Comparison of ENCODE assay signal across 13 mouse cellular contexts in genomic region chr2:118682544-118683260, GRCm38 (mm10). TPM values are rescaled to one million over a fixed set of nuclear protein-coding genes. Genes with fewer than 3 reads are reported as not detected.
A peak's percentile ranks its signal among the peaks of the same experiment; 100 is the strongest.
DNase-seq lines count a peak whose midpoint lies in the region; ATAC-seq and TF ChIP-seq lines count a peak whose summit lies in the region.
"Had no signal": no experiment of that assay in that cellular context is flagged by ENCODE, and none has a peak within 500 bp of the region (broad histone marks: within the 10 kb centered on the region; RNA-seq: fewer than 3 reads in every experiment).

No protein-coding gene starts in this region.

- TF ChIP-seq CTCF in lung, postnatal 0 days (IDR thresholded peaks at IDR 0.05) = no peak

- peaks cover 3% of the 10 kb centered on the region; the same call in 1 of the 2 replicates for H3K4me1 ChIP-seq in hindbrain, embryonic 14.5 days (replicated peaks; ENCODE audit: control insufficient read depth, insufficient read depth, low read length)
- H3K4me1 ChIP-seq in hindbrain, embryonic 13.5 days (replicated peaks) = peaks cover under 1% of the 10 kb centered on the region
- H3K4me1 ChIP-seq in lung, postnatal 0 days (ENCODE audit: insufficient read depth, low read depth, low read length) = peaks cover 3% of the 10 kb centered on the region; the same call in 1 of the 2 replicates
- peaks cover 19% of the 10 kb centered on the region for H3K4me1 ChIP-seq in megakaryocyte, embryonic 14.5 days

- no peak overlapping the region for H3K9ac ChIP-seq in hindbrain, embryonic 14.5 days
- H3K9ac ChIP-seq in hindbrain, embryonic 13.5 days = no peak overlapping the region
- H3K9ac ChIP-seq in lung, postnatal 0 days (replicated peaks; ENCODE audit: low read depth) = no peak overlapping the region
- H3K9ac ChIP-seq: intestine, embryonic 15.5 days had no signal

- H3K9me3 ChIP-seq in hindbrain, embryonic 14.5 days (ENCODE audit: control insufficient read depth, low read length) = no peaks in the 10 kb centered on the region
- H3K9me3 ChIP-seq in hindbrain, embryonic 13.5 days = no peaks in the 10 kb centered on the region
- H3K9me3 ChIP-seq in lung, postnatal 0 days (ENCODE audit: low read length) = no peaks in the 10 kb centered on the region
- no peaks in the 10 kb centered on the region for H3K9me3 ChIP-seq in megakaryocyte, embryonic 14.5 days
- H3K9me3 ChIP-seq: intestine, embryonic 15.5 days had no signal

- no peaks in the 10 kb centered on the region; the same call in 1 of the 2 replicates for H3K36me3 ChIP-seq in hindbrain, embryonic 14.5 days (replicated peaks; ENCODE audit: control insufficient read depth, insufficient read depth)
- peaks cover 12% of the 10 kb centered on the region; the same call in 1 of the 2 replicates for H3K36me3 ChIP-seq in hindbrain, embryonic 13.5 days
- H3K36me3 ChIP-seq in lung, postnatal 0 days (ENCODE audit: insufficient read depth, low read length) = no peaks in the 10 kb centered on the region
- H3K36me3 ChIP-seq in megakaryocyte, embryonic 14.5 days (replicated peaks; ENCODE audit: low read length) = peaks cover 55% of the 10 kb centered on the region
- H3K36me3 ChIP-seq: intestine, embryonic 15.5 days had no signal

- peaks cover 19% of the 10 kb centered on the region for H3K27me3 ChIP-seq in hindbrain, embryonic 14.5 days (ENCODE audit: control insufficient read depth, insufficient read depth, low read length)
- peaks cover 53% of the 10 kb centered on the region for H3K27me3 ChIP-seq in hindbrain, embryonic 13.5 days
- H3K27me3 ChIP-seq in lung, postnatal 0 days (replicated peaks; ENCODE audit: insufficient read depth, low read length) = peaks cover 2% of the 10 kb centered on the region; the same call in 1 of the 2 replicates
- H3K27me3 ChIP-seq in megakaryocyte, embryonic 14.5 days (replicated peaks) = peaks cover 30% of the 10 kb centered on the region

- 61% methylated on average over 8 of the region's 8 CpGs for WGBS in hindbrain, embryonic 14.5 days
- WGBS in hindbrain, embryonic 13.5 days = 61% methylated on average over 8 of the region's 8 CpGs
- 36% methylated on average over 8 of the region's 8 CpGs for WGBS in lung, postnatal 0 days

- TF ChIP-seq EP300 in lung, postnatal 0 days (IDR thresholded peaks at IDR 0.05) = no peak

- ATAC-seq in hindbrain, embryonic 14.5 days (ENCODE audit: low FRiP score) = peak; percentile 34; the same call in 1 of the 2 replicates
- no peak for ATAC-seq in hindbrain, embryonic 13.5 days (ENCODE audit: low FRiP score)
- 0 out of 2 replicates have a peak, but pooled peaks have one; percentile 11 for ATAC-seq in lung, postnatal 0 days
- ATAC-seq: intestine, embryonic 15.5 days had no signal

- H3K4me2 ChIP-seq in hindbrain, embryonic 14.5 days (replicated peaks) = no peak overlapping the region
- no peak overlapping the region for H3K4me2 ChIP-seq in hindbrain, embryonic 13.5 days
- no peak overlapping the region for H3K4me2 ChIP-seq in lung, postnatal 0 days (replicated peaks; ENCODE audit: low read depth, low read length)
- H3K4me2 ChIP-seq: intestine, embryonic 15.5 days had no signal

- H3K27ac ChIP-seq in hindbrain, embryonic 14.5 days = no peak overlapping the region
- no peak overlapping the region for H3K27ac ChIP-seq in hindbrain, embryonic 13.5 days
- H3K27ac ChIP-seq in lung, postnatal 0 days (ENCODE audit: low read length) = no peak overlapping the region
- H3K27ac ChIP-seq: intestine, embryonic 15.5 days had no signal

- no peak overlapping the region for H3K4me3 ChIP-seq in hindbrain, embryonic 14.5 days (replicated peaks; ENCODE audit: low read length)
- no peak overlapping the region for H3K4me3 ChIP-seq in hindbrain, embryonic 13.5 days
- no peak overlapping the region for H3K4me3 ChIP-seq in lung, postnatal 0 days (ENCODE audit: low read depth, low read length)
- peak overlapping the region; percentile 16 for H3K4me3 ChIP-seq in megakaryocyte, embryonic 14.5 days (replicated peaks)
- H3K4me3 ChIP-seq: intestine, embryonic 15.5 days; myocyte had no signal

- peak; percentile 39 to 49 for DNase-seq in cerebellum, postnatal 10 days
- no peak for DNase-seq in cerebellum, adult 11-12 months
- no peak for DNase-seq in hindbrain, embryonic 14.5 days (ENCODE audit: low spot score)
- DNase-seq in lung, postnatal 0 days (ENCODE audit: low spot score) = no peak
- DNase-seq in lung, postnatal 10 days = no peak
- no peak for DNase-seq in spleen, postnatal 36 days (ENCODE audit: low spot score in 2 of 2)
- DNase-seq: B cell, adult 2 months; cerebellum, adult 8-10 months; thymus, postnatal 14 days had no signal

RNA-seq across cellular contexts. Expression of gene Pak6, which starts 19.6 kb away (rescaled TPM):
- 39.9 and 41.7 TPM in 2 replicates for polyA plus RNA-seq in hindbrain, embryonic 14.5 days (2014; fragmentation: Nextera tagmentation; extraction: Ambion mirVana)
- polyA plus RNA-seq in hindbrain, embryonic 13.5 days (2015; fragmentation: Nextera tagmentation; extraction: Ambion mirVana) = 22.0 and 23.2 TPM in 2 replicates
- 1.1 and 2.0 TPM in 2 replicates for polyA plus RNA-seq in lung, postnatal 0 days (2015; fragmentation: Nextera tagmentation; extraction: Ambion mirVana)
- 7.2 and 8.5 TPM in 2 replicates for polyA plus RNA-seq in megakaryocyte, embryonic 14.5 days (2012; ENCODE audit: insufficient read depth, low replicate concordance)

RNA-seq across cellular contexts. Expression of gene Ankrd63, which starts 21.1 kb away (rescaled TPM):
- not detected in 2 replicates for polyA plus RNA-seq in hindbrain, embryonic 14.5 days (2014; fragmentation: Nextera tagmentation; extraction: Ambion mirVana)
- not detected in 2 replicates for polyA plus RNA-seq in hindbrain, embryonic 13.5 days (2015; fragmentation: Nextera tagmentation; extraction: Ambion mirVana)
- 0.02 and 0.05 TPM in 2 replicates for polyA plus RNA-seq in lung, postnatal 0 days (2015; fragmentation: Nextera tagmentation; extraction: Ambion mirVana)
- polyA plus RNA-seq in megakaryocyte, embryonic 14.5 days (2012; ENCODE audit: insufficient read depth, low replicate concordance) = 0.30 and 0.55 TPM in 2 replicates

RNA-seq across cellular contexts. Expression of gene Plcb2, which starts 45.5 kb away (rescaled TPM):
- polyA plus RNA-seq in hindbrain, embryonic 14.5 days (2014; fragmentation: Nextera tagmentation; extraction: Ambion mirVana) = 0.54 and 0.69 TPM in 2 replicates
- polyA plus RNA-seq in hindbrain, embryonic 13.5 days (2015; fragmentation: Nextera tagmentation; extraction: Ambion mirVana) = 0.48 and 0.64 TPM in 2 replicates
- polyA plus RNA-seq in lung, postnatal 0 days (2015; fragmentation: Nextera tagmentation; extraction: Ambion mirVana) = 1.6 TPM in 2 replicates
- polyA plus RNA-seq in megakaryocyte, embryonic 14.5 days (2012; ENCODE audit: insufficient read depth, low replicate concordance) = 14.4 and 25.8 TPM in 2 replicates
- polyA plus RNA-seq: myocyte had no signal

Comparison
In these comparisons a context has a peak if more than half of its experiments do, and no peak if none do; other contexts are left out.
1. DNase-seq: peak in cerebellum, postnatal 10 days (2 of 2); none in cerebellum, adult 11-12 months (single experiment), hindbrain, embryonic 14.5 days (single experiment), lung, postnatal 0 days (single experiment), lung, postnatal 10 days (single experiment) and spleen, postnatal 36 days (0 of 2).